Mouse (Mus musculus) forebrain, embryonic 16.5 days (tissue): ENCODE results near the gene Hpca. TPM values are rescaled to one million over a fixed set of nuclear protein-coding genes. Genes with fewer than 3 reads are reported as not detected.

Source experiments
- ATAC-seq: fragments of 200-750 bp; cut with Nextera tagmentation; 2 replicates; pipeline ENCODE4 v1.8.0; 2017; ENCODE audit warnings: mild to moderate bottlenecking, moderate library complexity
- H3K27ac ChIP-seq: fragments of 300-500 bp; sonication (generic); 2 replicates; pipeline ENCODE4 v1.5.1; 2014; ENCODE audit warnings: low read length, control low read depth
- H3K27me3 ChIP-seq: fragments of 300-500 bp; sonication (generic); replicated peaks from 2 replicates; pipeline ENCODE4 v1.6.1; 2014; ENCODE audit warnings: low read length; ENCODE audit not compliant: control insufficient read depth, insufficient read depth
- H3K36me3 ChIP-seq: fragments of 300-500 bp; sonication (generic); 2 replicates; pipeline ENCODE4 v1.6.1; 2014; ENCODE audit not compliant: control insufficient read depth, insufficient read depth
- H3K4me1 ChIP-seq: fragments of 300-500 bp; sonication (generic); replicated peaks from 2 replicates; pipeline ENCODE4 v1.6.1; 2014; ENCODE audit warnings: low read length; ENCODE audit not compliant: control insufficient read depth, insufficient read depth
- H3K4me2 ChIP-seq: fragments of 300-500 bp; sonication (generic); 2 replicates; pipeline ENCODE4 v1.6.1; 2014; ENCODE audit warnings: mild to moderate bottlenecking, low read length, control low read depth
- H3K4me3 ChIP-seq: fragments of 300-500 bp; sonication (generic); replicated peaks from 2 replicates; pipeline ENCODE4 v1.5.1; 2014; ENCODE audit warnings: mild to moderate bottlenecking, low read length, control low read depth
- H3K9ac ChIP-seq: fragments of 300-500 bp; sonication (generic); replicated peaks from 2 replicates; pipeline ENCODE4 v1.6.1; 2014; ENCODE audit warnings: low read depth, low read length, control low read depth
- H3K9me3 ChIP-seq: fragments of 300-500 bp; sonication (generic); 2 replicates; pipeline ENCODE4 v1.6.1; 2016; ENCODE audit warnings: low read length; ENCODE audit not compliant: control insufficient read depth
- WGBS: fragments of 180-500 bp; shearing (Covaris S2); extraction: QIAGEN DNeasy Blood & Tissue Kit; methylation state at CpG from one replicate; pipeline ENCODE4 v1.1.7; 2014; 5-methylcytosine and 5-hydroxymethylcytosine counted together
- polyA plus RNA-seq: library from polyadenylated mRNA; unstranded; fragments of >200 nt; fragmentation: Nextera tagmentation; extraction: Ambion mirVana; gene quantifications from 2 replicates; pipeline ENCODE4 v1.2.1, GENCODE M21; 2015

The Hpca gene
- 57.9 and 63.4 TPM in 2 replicates for polyA plus RNA-seq

DNA sequence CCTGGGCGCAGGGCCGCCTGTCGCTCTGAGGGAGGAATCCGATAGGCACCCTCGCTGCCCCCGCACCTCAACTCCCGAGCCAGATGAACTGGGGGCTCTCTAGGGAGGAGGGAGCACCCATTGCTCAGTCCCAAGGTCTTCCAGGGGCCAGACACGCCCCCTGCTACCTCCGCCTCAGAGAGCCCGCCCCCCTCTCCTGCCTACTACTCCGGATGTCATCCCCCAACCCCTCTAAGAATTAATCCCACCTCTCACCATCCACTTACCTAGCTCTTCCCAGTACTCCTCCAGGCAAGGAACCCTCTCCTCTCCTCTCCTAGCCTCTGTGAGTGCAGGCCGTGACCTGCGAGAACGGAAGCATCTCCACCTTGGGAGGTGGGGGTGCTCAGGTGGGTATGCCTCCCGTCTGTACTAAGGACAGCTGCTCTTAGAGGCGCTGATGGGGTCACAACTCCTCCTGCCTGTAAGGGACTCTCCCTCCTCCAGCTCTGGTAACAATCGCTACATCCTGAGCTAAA lies at the start of gene Hpca:
Gene Hpca, minus strand, starts transcription at position 468 of the 518 bp plus-strand sequence.
- H3K4me1 ChIP-seq, result peaks cover 36% of the 10 kb centered on the region
- H3K9ac ChIP-seq, result peak within 1 kb of the TSS; percentile 50
- H3K9me3 ChIP-seq, result no peaks in the 10 kb centered on the region
- peak; percentile 11; the same call in 1 of the 2 replicates for ATAC-seq
- WGBS, result 0% methylated on average over 16 of the region's 17 CpGs
- H3K4me2 ChIP-seq, result peak within 1 kb of the TSS; percentile 54
- peak within 1 kb of the TSS; percentile 45 for H3K4me3 ChIP-seq
- H3K27ac ChIP-seq, result no peak within 1 kb of the TSS
- H3K27me3 ChIP-seq, result no peaks in the 10 kb centered on the region
- no peaks in the 10 kb centered on the region for H3K36me3 ChIP-seq

DNA sequence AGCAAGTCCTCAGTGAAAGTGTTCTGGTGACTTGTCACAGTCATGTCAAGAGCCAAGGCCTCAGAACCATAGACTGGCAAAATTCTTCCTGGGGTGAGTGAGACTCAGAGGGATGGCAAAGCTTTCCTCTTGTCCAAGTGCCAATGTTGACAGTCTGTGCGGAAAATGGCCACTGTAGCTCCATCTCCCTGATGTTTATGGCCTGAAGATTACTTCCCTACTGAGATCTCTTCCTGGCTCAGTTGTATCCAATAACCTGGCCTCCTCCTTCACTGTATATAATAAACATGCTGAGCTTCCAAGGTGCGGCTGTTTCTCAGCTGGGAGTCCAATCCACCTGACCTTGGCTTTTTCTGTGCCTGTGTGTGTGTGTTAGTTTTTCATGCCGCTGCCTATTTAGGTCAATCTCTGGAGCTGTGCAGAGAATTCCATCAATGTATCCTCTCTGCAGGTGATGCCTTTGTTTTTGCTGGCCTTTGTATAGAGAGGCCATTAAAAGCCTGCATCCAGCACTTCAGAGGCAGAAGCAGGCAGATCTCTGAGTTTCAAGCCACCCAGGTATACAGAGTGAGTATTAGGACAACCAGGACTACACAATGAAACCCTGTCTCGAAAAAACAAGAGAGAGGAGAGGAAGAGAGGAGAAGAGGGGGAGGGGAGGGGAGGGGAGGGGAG lies 39.9 kb upstream of the Hpca start:
- no peak overlapping the region for H3K4me3 ChIP-seq
- no peaks in the 10 kb centered on the region for H3K27me3 ChIP-seq
- no peak overlapping the region for H3K4me2 ChIP-seq
- no peak overlapping the region for H3K9ac ChIP-seq
- H3K36me3 ChIP-seq, result 0 out of 2 replicates have a peak, but pooled peaks cover 2% of the 10 kb centered on the region
- WGBS, result 80% methylated on average over 4 of the region's 4 CpGs
- H3K27ac ChIP-seq, result no peak overlapping the region
- no peaks in the 10 kb centered on the region for H3K9me3 ChIP-seq
- ATAC-seq, result no peak
- no peaks in the 10 kb centered on the region for H3K4me1 ChIP-seq

DNA sequence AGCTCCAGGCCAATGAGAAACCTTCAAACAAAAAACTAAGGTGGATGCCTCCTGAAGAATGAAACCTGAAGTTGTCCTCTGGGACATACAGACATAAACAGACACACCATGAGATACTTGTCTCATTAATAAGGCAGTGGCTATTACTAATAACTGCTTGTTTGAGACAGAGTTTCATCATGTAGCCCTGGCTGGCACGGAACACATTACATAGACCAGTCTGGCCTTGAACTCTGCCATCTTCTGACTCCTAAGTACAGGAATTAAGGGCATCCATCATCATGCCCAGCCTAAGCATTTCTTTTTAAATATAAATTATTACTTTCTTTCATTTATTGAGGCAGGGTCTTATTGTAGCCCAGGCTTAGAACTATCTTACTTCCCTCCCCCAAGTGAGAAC lies 39.2 kb upstream of the Hpca start:
- H3K4me1 ChIP-seq, result no peaks in the 10 kb centered on the region
- ATAC-seq, result no peak
- H3K4me3 ChIP-seq, result no peak overlapping the region
- H3K9me3 ChIP-seq, result no peaks in the 10 kb centered on the region
- WGBS, result 93% methylated on average over 1 of the region's 1 CpGs
- no peak overlapping the region for H3K9ac ChIP-seq
- H3K27me3 ChIP-seq, result no peaks in the 10 kb centered on the region
- H3K4me2 ChIP-seq, result no peak overlapping the region
- no peak overlapping the region for H3K27ac ChIP-seq
- 0 out of 2 replicates have a peak, but pooled peaks cover 2% of the 10 kb centered on the region for H3K36me3 ChIP-seq

- no peaks in the 10 kb centered on the region for H3K9me3 ChIP-seq
- no peak overlapping the region for H3K27ac ChIP-seq
- no peaks in the 10 kb centered on the region for H3K27me3 ChIP-seq
- ATAC-seq, result no peak
- WGBS, result 55% methylated on average over 3 of the region's 3 CpGs
- no peak overlapping the region for H3K9ac ChIP-seq
- no peak overlapping the region for H3K4me3 ChIP-seq
- no peaks in the 10 kb centered on the region for H3K4me1 ChIP-seq
- no peak overlapping the region for H3K4me2 ChIP-seq
- no peaks in the 10 kb centered on the region for H3K36me3 ChIP-seq
Observed at GRCm38 (mm10) chr4:129158549-129158948, 36.7 kb upstream of the Hpca start.

DNA sequence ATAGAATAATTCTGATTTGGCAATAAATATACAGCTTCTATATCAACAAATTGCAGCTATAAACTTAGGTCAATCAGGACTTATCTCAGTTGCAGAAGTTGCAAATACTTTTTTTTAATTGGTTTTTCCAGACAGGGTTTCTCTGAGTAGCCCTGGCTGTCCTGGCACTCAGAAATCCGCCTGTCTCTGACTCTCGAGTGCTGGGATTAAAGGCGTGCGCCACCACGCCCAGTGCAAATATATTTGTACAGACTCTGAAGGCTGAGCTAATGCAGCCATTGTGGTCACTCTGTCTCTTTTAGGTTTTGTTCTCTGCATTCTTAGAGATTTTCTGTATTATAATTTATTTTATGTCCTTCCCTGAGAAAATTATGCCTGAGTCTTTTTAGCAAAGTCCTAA lies 35.7 kb upstream of the Hpca start:
- Histone ChIP-seq H3K9me3 (no peaks in the 10 kb centered on the region), H3K4me2 (no peak overlapping the region), H3K27me3 (no peaks in the 10 kb centered on the region), H3K9ac (no peak overlapping the region), H3K4me1 (no peaks in the 10 kb centered on the region), H3K27ac (no peak overlapping the region), H3K4me3 (no peak overlapping the region), H3K36me3 (no peaks in the 10 kb centered on the region)
- no peak for ATAC-seq
- 90% methylated on average over 5 of the region's 5 CpGs for WGBS

GRCm38 (mm10) chr4:129151276-129151811 lies 29.5 kb upstream of the Hpca start:
- Histone ChIP-seq H3K27ac (no peak overlapping the region), H3K9ac (no peak overlapping the region), H3K4me2 (no peak overlapping the region), H3K36me3 (no peaks in the 10 kb centered on the region), H3K4me1 (peaks cover 11% of the 10 kb centered on the region), H3K9me3 (no peaks in the 10 kb centered on the region), H3K4me3 (no peak overlapping the region), H3K27me3 (no peaks in the 10 kb centered on the region)
- ATAC-seq, result no peak
- 90% methylated on average over 4 of the region's 4 CpGs for WGBS

DNA sequence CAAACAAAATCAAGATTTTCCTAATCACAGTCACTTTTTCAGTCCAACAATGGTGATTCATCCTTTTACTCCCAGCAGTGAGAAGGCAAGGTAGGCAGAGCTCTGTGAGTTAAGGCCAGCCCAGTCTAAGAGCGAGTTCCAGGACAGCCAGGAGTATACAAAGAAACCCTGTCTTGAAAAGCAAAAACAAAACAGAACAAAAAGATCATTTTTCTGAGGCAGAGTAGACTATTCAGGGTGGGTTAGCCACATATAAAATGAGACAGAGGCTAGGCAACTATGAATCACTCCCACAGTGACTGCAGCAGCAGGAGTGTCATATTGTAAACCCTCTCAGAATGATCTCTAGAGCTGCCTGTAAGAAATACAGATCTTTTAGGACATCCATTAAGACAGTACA lies 27.5 kb upstream of the Hpca start:
- WGBS, result 59% methylated on average over 1 of the region's 1 CpGs
- H3K27ac ChIP-seq, result no peak overlapping the region
- H3K9ac ChIP-seq, result no peak overlapping the region
- ATAC-seq, result no peak
- no peak overlapping the region for H3K4me2 ChIP-seq
- no peaks in the 10 kb centered on the region for H3K27me3 ChIP-seq
- no peaks in the 10 kb centered on the region for H3K36me3 ChIP-seq
- no peak overlapping the region for H3K4me3 ChIP-seq
- H3K4me1 ChIP-seq, result peaks cover 23% of the 10 kb centered on the region
- no peaks in the 10 kb centered on the region for H3K9me3 ChIP-seq

DNA sequence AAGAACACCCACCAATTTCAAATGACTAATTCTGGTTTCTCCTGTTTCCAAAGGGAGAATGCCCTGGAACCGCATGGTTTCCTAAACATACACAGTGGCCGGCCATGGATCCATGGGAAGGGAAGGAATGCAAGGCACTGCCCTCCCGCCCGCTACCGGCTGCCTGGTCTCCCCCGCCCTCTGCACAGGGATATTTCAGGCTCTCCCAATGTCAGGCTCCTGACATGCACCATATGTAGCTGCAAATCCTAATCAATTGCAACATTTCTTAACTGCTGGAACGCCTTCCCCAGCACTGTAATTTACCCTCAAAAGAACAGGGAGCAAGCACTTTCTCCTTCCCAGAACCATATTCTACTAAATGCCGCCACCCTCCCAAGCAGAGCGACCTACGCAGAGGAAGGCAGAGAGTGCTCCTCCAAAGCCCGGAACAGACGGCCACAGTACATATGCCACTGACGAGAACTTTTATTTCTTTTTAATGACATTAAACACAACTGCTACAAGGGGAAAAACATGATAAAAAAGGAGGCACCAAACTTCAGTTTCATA lies 25.8 kb upstream of the Hpca start:
- H3K4me1 ChIP-seq, result peaks cover 28% of the 10 kb centered on the region
- no peak overlapping the region for H3K9ac ChIP-seq
- 86% methylated on average over 13 of the region's 13 CpGs for WGBS
- no peaks in the 10 kb centered on the region for H3K36me3 ChIP-seq
- no peak overlapping the region for H3K4me2 ChIP-seq
- ATAC-seq, result no peak
- no peak overlapping the region for H3K4me3 ChIP-seq
- H3K27ac ChIP-seq, result no peak overlapping the region
- no peaks in the 10 kb centered on the region for H3K9me3 ChIP-seq
- H3K27me3 ChIP-seq, result no peaks in the 10 kb centered on the region

DNA sequence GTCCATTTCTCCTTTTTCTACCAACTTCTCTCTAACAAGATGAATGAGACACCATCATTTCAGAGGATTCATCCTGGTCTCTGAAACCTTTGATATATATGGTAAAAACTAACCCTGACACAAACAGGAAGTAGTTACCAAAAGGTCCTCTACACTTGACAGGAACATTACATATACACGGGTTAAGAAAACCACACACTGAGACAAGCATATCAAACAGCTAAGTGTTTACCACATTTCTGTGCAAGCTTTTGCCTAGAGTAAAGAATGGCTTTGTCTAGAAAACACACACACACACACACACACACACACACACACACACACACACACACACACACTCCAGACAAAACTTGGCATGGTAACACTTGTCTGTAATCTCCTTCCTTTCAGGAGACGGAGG lies 24.6 kb upstream of the Hpca start:
- H3K36me3 ChIP-seq, result no peaks in the 10 kb centered on the region
- no peak overlapping the region for H3K4me3 ChIP-seq
- H3K4me2 ChIP-seq, result no peak overlapping the region
- no peaks in the 10 kb centered on the region for H3K9me3 ChIP-seq
- peaks cover 35% of the 10 kb centered on the region for H3K4me1 ChIP-seq
- H3K27ac ChIP-seq, result no peak overlapping the region
- no peaks in the 10 kb centered on the region for H3K27me3 ChIP-seq
- ATAC-seq, result no peak
- WGBS, result 54% methylated on average over 2 of the region's 2 CpGs
- no peak overlapping the region for H3K9ac ChIP-seq
